Mouse (Mus musculus) forebrain, embryonic 15.5 days (tissue): ENCODE results near the gene Gm28710. TPM values are rescaled to one million over a fixed set of nuclear protein-coding genes. Genes with fewer than 3 reads are reported as not detected.

Experiments used
- polyA plus RNA-seq: library from polyadenylated mRNA; unstranded; fragments of >200 nt; fragmentation: Nextera tagmentation; extraction: Ambion mirVana; gene quantifications from 2 replicates; pipeline ENCODE4 v1.2.1, GENCODE M21; 2015

Gene Gm28710
- polyA plus RNA-seq, 1 experiment from 2014 or later, result not detected

Other genes with a start within 250 kb of the Gm28710 start
- 0.78 and 1.4 TPM in 2 replicates for gene Hgf, start 238.3 kb upstream of the Gm28710 start, polyA plus RNA-seq